Mouse (Mus musculus) lung, embryonic 16.5 days (tissue): ENCODE measurements around the gene Wdr1. TPM values are rescaled to one million over a fixed set of nuclear protein-coding genes. Genes with fewer than 3 reads are reported as not detected.

Experiments used
- ATAC-seq: fragments of 200-750 bp; cut with Nextera tagmentation; 2 replicates; pipeline ENCODE4 v1.8.0; 2017; ENCODE audit warnings: low read depth, mild to moderate bottlenecking, moderate library complexity
- H3K27ac ChIP-seq: fragments of 300-500 bp; sonication (generic); 2 replicates; pipeline ENCODE4 v1.5.1; 2014; ENCODE audit warnings: mild to moderate bottlenecking, control low read depth, low read length
- H3K27me3 ChIP-seq: fragments of 300-500 bp; sonication (generic); 2 replicates; pipeline ENCODE4 v1.6.1; 2014; ENCODE audit warnings: low read depth, low read length, mixed read lengths; ENCODE audit not compliant: control insufficient read depth, insufficient read depth
- H3K36me3 ChIP-seq: fragments of 300-500 bp; sonication (generic); 2 replicates; pipeline ENCODE4 v1.6.1; 2014; ENCODE audit warnings: low read length; ENCODE audit not compliant: control insufficient read depth, insufficient read depth
- H3K4me1 ChIP-seq: fragments of 300-500 bp; sonication (generic); replicated peaks from 2 replicates; pipeline ENCODE4 v1.6.1; 2014; ENCODE audit warnings: low read length, mixed read lengths; ENCODE audit not compliant: control insufficient read depth, insufficient read depth
- H3K4me2 ChIP-seq: fragments of 300-500 bp; sonication (generic); 2 replicates; pipeline ENCODE4 v1.6.1; 2014; ENCODE audit warnings: low read depth, low read length, control low read depth
- H3K4me3 ChIP-seq: fragments of 300-500 bp; sonication (generic); 2 replicates; pipeline ENCODE4 v1.5.1; 2014; ENCODE audit warnings: mild to moderate bottlenecking, low read length, control low read depth
- H3K9ac ChIP-seq: fragments of 300-500 bp; sonication (generic); 2 replicates; pipeline ENCODE4 v1.6.1; 2014; ENCODE audit warnings: low read length, control low read depth
- H3K9me3 ChIP-seq: fragments of 300-500 bp; sonication (generic); 2 replicates; pipeline ENCODE4 v1.6.1; 2016; ENCODE audit warnings: low read length; ENCODE audit not compliant: control insufficient read depth
- WGBS: fragments of 180-500 bp; shearing (Covaris S2); extraction: QIAGEN DNeasy Blood & Tissue Kit; methylation state at CpG from one replicate; pipeline ENCODE4 v1.1.7; 2014; 5-methylcytosine and 5-hydroxymethylcytosine counted together
- polyA plus RNA-seq: library from polyadenylated mRNA; unstranded; fragments of >200 nt; fragmentation: Nextera tagmentation; extraction: Ambion mirVana; gene quantifications from 2 replicates; pipeline ENCODE4 v1.2.1, GENCODE M21; 2015

Gene Wdr1
- polyA plus RNA-seq, 1 experiment from 2014 or later = 207 TPM

GRCm38 (mm10) chr5:38489739-38490138 is 73.3 kb downstream of the Wdr1 start:
- H3K36me3 ChIP-seq = no peaks in the 10 kb centered on the region
- no peaks in the 10 kb centered on the region for H3K4me1 ChIP-seq
- no peak overlapping the region for H3K4me2 ChIP-seq
- H3K27ac ChIP-seq = no peak overlapping the region
- no peak for ATAC-seq
- no peak overlapping the region for H3K9ac ChIP-seq
- 75% methylated on average over 4 of the region's 4 CpGs for WGBS
- H3K27me3 ChIP-seq = no peaks in the 10 kb centered on the region; the same call in 1 of the 2 replicates
- H3K4me3 ChIP-seq = no peak overlapping the region
- H3K9me3 ChIP-seq = no peaks in the 10 kb centered on the region

DNA sequence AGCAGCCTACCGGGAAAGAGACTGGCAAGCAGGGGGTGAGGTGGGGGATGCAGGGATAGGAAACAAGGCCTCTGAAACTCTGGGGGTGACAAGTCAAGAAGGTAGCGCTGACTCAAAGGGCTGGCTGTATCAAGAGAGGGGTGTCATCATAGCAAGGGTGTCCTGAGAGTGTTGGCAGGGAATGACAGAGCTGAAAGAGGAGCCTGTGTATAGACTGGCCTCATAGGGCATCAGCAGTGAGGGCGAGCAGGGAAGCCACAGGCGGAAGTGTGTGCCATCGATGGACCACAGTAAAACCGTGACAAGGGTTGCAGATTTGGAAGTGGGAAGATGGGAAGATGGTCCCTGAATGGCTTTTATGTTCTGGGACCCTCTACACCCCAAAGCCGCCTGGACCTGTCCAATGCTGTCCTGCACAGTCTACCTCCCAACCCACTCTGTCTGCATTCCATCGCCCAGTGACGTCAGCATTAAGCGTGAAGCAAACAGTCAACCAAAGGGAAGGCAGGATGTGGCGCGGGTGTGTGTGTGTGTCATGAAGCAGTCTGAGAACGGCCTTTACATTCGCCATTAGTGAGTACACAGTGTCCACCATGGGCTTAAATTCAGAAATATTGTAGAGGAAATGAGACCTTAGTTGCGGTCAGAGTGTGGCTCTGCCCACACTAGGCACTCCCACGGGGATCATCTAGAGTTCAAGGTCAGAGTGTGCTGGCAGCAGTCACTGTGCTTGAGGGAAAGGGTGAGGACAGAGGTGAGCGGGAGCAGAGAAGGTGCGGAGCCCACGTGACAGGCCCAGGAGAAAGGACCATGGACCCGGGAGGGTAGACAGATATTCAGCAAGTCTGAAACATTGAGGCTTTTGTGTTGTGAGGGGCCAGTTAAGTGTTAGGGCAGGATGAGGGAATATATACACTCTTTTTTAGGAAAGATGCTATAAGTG is 74.1 kb downstream of the Wdr1 start:
- 68% methylated on average over 20 of the region's 20 CpGs for WGBS
- no peak overlapping the region for H3K9ac ChIP-seq
- no peaks in the 10 kb centered on the region; the same call in 1 of the 2 replicates for H3K27me3 ChIP-seq
- H3K36me3 ChIP-seq = no peaks in the 10 kb centered on the region
- H3K4me3 ChIP-seq = no peak overlapping the region
- H3K9me3 ChIP-seq = no peaks in the 10 kb centered on the region
- H3K4me2 ChIP-seq = no peak overlapping the region
- no peaks in the 10 kb centered on the region for H3K4me1 ChIP-seq
- H3K27ac ChIP-seq = no peak overlapping the region
- no peak for ATAC-seq

- no peak overlapping the region for H3K27ac ChIP-seq
- no peaks in the 10 kb centered on the region for H3K4me1 ChIP-seq
- no peaks in the 10 kb centered on the region for H3K9me3 ChIP-seq
- no peaks in the 10 kb centered on the region; the same call in 1 of the 2 replicates for H3K27me3 ChIP-seq
- H3K36me3 ChIP-seq = no peaks in the 10 kb centered on the region
- 41% methylated on average over 6 of the region's 6 CpGs for WGBS
- no peak overlapping the region for H3K4me3 ChIP-seq
- H3K9ac ChIP-seq = no peak overlapping the region
- no peak for ATAC-seq
- H3K4me2 ChIP-seq = no peak overlapping the region
Observed at GRCm38 (mm10) chr5:38488026-38488425, 75.0 kb downstream of the Wdr1 start.

DNA sequence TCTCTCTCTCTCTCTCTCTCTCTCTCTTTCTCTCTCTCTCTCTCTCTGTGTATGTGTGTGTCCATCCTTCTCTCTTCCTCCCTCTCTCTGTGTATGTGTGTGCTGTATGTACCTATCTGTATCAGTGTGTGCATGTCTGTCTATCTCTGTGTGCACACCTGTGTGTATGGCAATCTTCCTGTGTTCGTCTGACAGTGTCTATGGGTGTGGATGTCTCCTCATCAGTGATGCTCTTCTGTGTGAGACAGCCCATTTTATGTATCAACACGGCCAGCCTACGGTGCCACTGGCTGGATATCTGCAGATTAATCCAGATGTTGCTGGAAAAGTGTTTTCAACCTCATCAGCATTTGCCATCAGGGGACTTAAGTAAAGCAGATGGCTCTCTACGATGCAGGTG is 75.8 kb downstream of the Wdr1 start:
- Histone ChIP-seq H3K4me2 (no peak overlapping the region), H3K27me3 (no peaks in the 10 kb centered on the region; the same call in 1 of the 2 replicates), H3K9ac (no peak overlapping the region), H3K4me1 (no peaks in the 10 kb centered on the region), H3K9me3 (no peaks in the 10 kb centered on the region), H3K36me3 (no peaks in the 10 kb centered on the region), H3K4me3 (no peak overlapping the region), H3K27ac (no peak overlapping the region)
- WGBS = 73% methylated on average over 4 of the region's 4 CpGs
- no peak for ATAC-seq

- Histone ChIP-seq H3K27ac (no peak overlapping the region), H3K9ac (no peak overlapping the region), H3K4me1 (no peaks in the 10 kb centered on the region), H3K27me3 (no peaks in the 10 kb centered on the region; the same call in 1 of the 2 replicates), H3K9me3 (no peaks in the 10 kb centered on the region), H3K4me2 (no peak overlapping the region), H3K36me3 (no peaks in the 10 kb centered on the region), H3K4me3 (no peak overlapping the region)
- 72% methylated on average over 4 of the region's 4 CpGs for WGBS
- ATAC-seq = no peak
Observed at GRCm38 (mm10) chr5:38485946-38486345, 77.1 kb downstream of the Wdr1 start.

- Histone ChIP-seq H3K4me3 (no peak overlapping the region), H3K36me3 (no peaks in the 10 kb centered on the region), H3K9me3 (no peaks in the 10 kb centered on the region), H3K9ac (no peak overlapping the region), H3K4me1 (peaks cover 11% of the 10 kb centered on the region), H3K4me2 (no peak overlapping the region), H3K27me3 (no peaks in the 10 kb centered on the region), H3K27ac (no peak overlapping the region)
- WGBS = 54% methylated on average over 7 of the region's 7 CpGs
- no peak for ATAC-seq
Observed at GRCm38 (mm10) chr5:38483518-38484110, 79.4 kb downstream of the Wdr1 start.

GRCm38 (mm10) chr5:38480822-38481707 is 82.0 kb downstream of the Wdr1 start:
- Histone ChIP-seq H3K27ac (no peak overlapping the region), H3K36me3 (no peaks in the 10 kb centered on the region), H3K9me3 (no peaks in the 10 kb centered on the region), H3K4me1 (peaks cover 11% of the 10 kb centered on the region), H3K4me2 (peak overlapping the region; percentile 68), H3K27me3 (no peaks in the 10 kb centered on the region), H3K4me3 (peak overlapping the region; percentile 53; the same call in 1 of the 2 replicates), H3K9ac (no peak overlapping the region)
- 71% methylated on average over 10 of the region's 10 CpGs for WGBS
- ATAC-seq = no peak

DNA sequence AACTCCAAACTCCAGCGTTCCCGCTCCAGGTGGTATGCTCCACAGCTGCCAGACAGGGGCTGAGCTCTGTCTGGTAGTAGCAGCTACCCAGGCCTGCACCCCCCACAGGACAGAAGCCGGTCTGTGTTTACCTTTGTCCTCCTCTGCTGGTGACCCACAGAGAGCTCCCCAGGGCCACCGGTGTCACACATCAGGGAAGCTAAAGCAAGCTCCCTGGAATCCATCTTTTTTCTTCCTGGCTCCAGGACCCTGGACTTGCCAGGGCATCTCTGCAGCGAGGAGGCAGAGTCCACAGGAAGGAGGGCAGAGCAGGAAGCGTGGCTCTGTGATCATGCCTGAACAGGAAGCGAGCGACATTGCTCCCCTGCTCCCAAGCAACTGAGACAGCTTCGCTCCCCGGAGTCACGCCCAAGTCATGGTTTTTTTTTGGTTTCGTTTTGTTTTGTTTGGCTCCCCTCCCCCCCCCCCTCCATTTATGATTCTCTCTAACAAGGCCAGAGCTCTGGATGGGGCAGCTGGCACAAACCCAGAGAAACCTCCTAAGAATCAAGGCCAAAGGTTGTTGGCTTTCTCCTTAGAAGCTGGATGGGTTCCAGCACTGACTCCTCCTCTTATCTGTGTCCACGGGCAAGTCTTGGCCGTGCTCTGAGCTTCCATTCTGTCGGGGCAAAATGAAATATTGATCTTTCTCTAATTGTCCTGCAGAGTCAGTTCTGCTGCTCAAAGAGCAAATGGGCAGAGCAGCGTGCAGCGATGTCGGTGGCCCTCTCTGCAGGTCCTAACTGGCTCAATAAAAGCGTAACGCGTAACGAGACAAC is 82.9 kb downstream of the Wdr1 start:
- H3K27me3 ChIP-seq = no peaks in the 10 kb centered on the region
- peak overlapping the region; percentile 80 for H3K27ac ChIP-seq
- H3K4me1 ChIP-seq = peaks cover 11% of the 10 kb centered on the region
- H3K4me3 ChIP-seq = peak overlapping the region; percentile 53
- ATAC-seq = peak; percentile 88
- 14% methylated on average over 22 of the region's 22 CpGs for WGBS
- no peaks in the 10 kb centered on the region for H3K36me3 ChIP-seq
- H3K9ac ChIP-seq = peak overlapping the region; percentile 61
- no peaks in the 10 kb centered on the region for H3K9me3 ChIP-seq
- peak overlapping the region; percentile 68 for H3K4me2 ChIP-seq
